Mouse (Mus musculus) erythroblast, embryonic 14.5 days (primary cell): ENCODE results near the gene Calhm6. TPM values are rescaled to one million over a fixed set of nuclear protein-coding genes. Genes with fewer than 3 reads are reported as not detected.

Source experiments
- H3K27me3 ChIP-seq: 2 replicates; pipeline ENCODE4 v1.6.1; 2012; ENCODE audit warnings: inconsistent platforms; ENCODE audit not compliant: control insufficient read depth
- H3K36me3 ChIP-seq: 2 replicates; pipeline ENCODE4 v1.6.1; 2012; ENCODE audit warnings: mild to moderate bottlenecking, inconsistent platforms; ENCODE audit not compliant: control insufficient read depth
- H3K4me1 ChIP-seq: 2 replicates; pipeline ENCODE4 v1.6.1; 2012; ENCODE audit warnings: inconsistent platforms; ENCODE audit not compliant: control insufficient read depth
- H3K4me3 ChIP-seq: replicated peaks from 2 replicates; pipeline ENCODE3; 2012; ENCODE audit warnings: moderate library complexity, mild to moderate bottlenecking, inconsistent platforms
- H3K9me3 ChIP-seq: 2 replicates; pipeline ENCODE4 v1.6.1; 2012; ENCODE audit warnings: low read length, inconsistent platforms, mixed read lengths; ENCODE audit not compliant: control insufficient read depth
- GATA1 ChIP-seq: IDR thresholded peaks from 2 replicates; pipeline ENCODE4 v1.6.1; 2012; ENCODE audit warnings: low read length, inconsistent platforms, mixed read lengths
- TAL1 ChIP-seq: IDR thresholded peaks from 3 replicates; pipeline ENCODE4 v1.6.1; 2012; ENCODE audit warnings: low read length, inconsistent platforms, mixed read lengths
- polyA plus RNA-seq: library from polyadenylated mRNA; stranded (reverse); fragments of >175 nt; gene quantifications from 2 replicates; pipeline ENCODE4 v1.2.3, GENCODE M21; 2012

The Calhm6 gene
- polyA plus RNA-seq = 0.05 TPM in 1 of 2 replicates, not detected in the other

- no peaks in the 10 kb centered on the region for H3K4me1 ChIP-seq
- H3K4me3 ChIP-seq = peak within 1 kb of the TSS; percentile 22
- no peaks in the 10 kb centered on the region for H3K9me3 ChIP-seq
- H3K27me3 ChIP-seq = peaks cover 5% of the 10 kb centered on the region
- H3K36me3 ChIP-seq = no peaks in the 10 kb centered on the region
- TF ChIP-seq GATA1 = no peak
- no peak for TF ChIP-seq TAL1
Observed at GRCm38 (mm10) chr10:34127392-34128378, at the start of gene Calhm6. Calhm6 (minus strand) TSS chr10:34127984.

DNA sequence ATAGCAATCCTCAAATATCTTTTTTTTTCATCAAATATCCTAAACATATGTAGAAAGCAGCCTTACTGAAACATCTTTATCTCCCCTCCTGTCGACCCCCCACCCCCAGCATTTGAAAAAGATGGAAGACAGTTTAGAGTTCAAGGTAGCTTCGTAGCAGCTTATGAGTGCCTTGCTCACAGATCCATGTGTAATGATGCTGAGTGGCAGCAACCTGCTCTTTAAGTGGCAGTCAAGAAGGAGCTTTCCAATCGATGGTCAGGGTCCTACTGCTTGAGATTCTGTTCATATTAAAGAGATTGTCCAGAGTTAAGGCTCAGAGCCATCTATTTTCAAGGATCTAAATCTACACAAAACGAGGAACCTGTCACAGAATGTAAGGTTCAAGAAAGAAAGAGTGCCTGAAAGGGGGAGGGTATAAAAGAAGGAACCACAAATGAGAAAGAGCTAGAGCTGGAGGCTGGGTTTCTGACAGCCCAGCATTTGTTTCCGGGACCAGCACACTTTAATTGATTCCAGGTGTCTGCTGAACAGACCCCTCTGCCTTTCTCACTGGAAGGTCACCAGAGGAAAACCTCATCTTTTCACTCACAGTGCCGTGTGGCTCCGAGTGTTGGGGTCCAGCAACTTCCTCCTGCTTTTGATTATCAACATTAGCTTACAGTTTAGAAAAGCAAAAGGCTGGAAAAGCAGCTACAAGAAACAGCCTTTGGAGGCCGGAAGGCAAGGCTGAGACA is 48.3 kb upstream of the Calhm6 start:
- H3K36me3 ChIP-seq = no peaks in the 10 kb centered on the region
- H3K27me3 ChIP-seq = no peaks in the 10 kb centered on the region
- no peaks in the 10 kb centered on the region for H3K9me3 ChIP-seq
- no peak overlapping the region for H3K4me3 ChIP-seq
- no peaks in the 10 kb centered on the region for H3K4me1 ChIP-seq
- TF ChIP-seq GATA1 (no peak), TAL1 (no peak)

DNA sequence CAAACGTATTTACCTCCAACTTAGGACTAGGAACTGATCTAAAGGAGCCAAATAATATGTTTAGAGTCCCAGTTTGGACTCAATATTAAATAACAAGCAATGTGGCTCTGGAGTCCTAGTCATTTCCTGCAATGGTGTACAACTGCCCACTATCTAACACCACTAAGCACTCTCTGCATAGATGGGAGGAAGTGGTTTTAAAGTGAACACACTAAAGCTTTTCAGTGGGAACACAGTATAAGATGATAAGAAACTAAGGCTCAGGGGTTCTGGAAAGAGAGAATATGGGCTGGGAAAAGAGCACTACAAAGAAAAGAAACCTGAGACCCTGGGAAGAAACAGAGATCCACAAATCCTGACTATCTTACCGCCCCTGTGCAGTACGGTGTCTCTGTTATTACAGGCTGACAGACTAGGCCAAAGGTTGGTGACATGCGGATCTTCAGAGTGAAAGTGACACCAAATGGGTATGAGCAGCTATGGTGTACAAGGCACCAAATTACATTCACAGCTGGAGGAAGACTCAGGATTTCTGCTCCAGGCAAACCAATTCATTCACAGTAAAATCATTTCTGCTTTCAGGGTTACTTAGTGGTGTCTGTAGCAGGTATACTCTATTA is 45.0 kb upstream of the Calhm6 start:
- no peaks in the 10 kb centered on the region for H3K27me3 ChIP-seq
- TF ChIP-seq GATA1 (no peak), TAL1 (no peak)
- H3K36me3 ChIP-seq = no peaks in the 10 kb centered on the region
- H3K9me3 ChIP-seq = no peaks in the 10 kb centered on the region
- H3K4me3 ChIP-seq = no peak overlapping the region
- no peaks in the 10 kb centered on the region for H3K4me1 ChIP-seq

GRCm38 (mm10) chr10:34171660-34172059 is 43.9 kb upstream of the Calhm6 start:
- H3K36me3 ChIP-seq = no peaks in the 10 kb centered on the region
- TF ChIP-seq TAL1 = no peak
- TF ChIP-seq GATA1 = no peak
- H3K4me3 ChIP-seq = no peak overlapping the region
- H3K27me3 ChIP-seq = no peaks in the 10 kb centered on the region
- no peaks in the 10 kb centered on the region for H3K4me1 ChIP-seq
- no peaks in the 10 kb centered on the region for H3K9me3 ChIP-seq

DNA sequence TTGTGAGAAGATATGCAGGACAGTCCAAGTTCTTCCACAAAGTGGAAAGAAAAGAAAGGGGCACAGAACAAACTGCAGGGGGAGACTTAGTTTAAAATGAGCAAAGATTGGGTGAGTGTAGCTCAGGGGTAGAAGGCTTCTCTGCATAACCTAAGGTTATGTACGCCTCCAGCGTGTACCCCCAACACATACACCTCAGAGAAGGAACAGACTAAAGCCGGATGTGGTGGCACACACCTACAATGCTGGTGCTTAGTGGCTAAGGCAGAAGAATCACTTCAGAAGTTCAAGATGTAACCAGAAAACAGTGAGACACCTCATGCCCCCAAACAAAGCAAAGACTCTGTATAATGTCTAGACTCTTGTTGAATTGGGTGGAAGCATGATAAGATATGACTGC is 43.4 kb upstream of the Calhm6 start:
- TF ChIP-seq TAL1 (no peak), GATA1 (no peak)
- Histone ChIP-seq H3K36me3 (no peaks in the 10 kb centered on the region), H3K27me3 (no peaks in the 10 kb centered on the region), H3K9me3 (no peaks in the 10 kb centered on the region), H3K4me3 (no peak overlapping the region), H3K4me1 (no peaks in the 10 kb centered on the region)

DNA sequence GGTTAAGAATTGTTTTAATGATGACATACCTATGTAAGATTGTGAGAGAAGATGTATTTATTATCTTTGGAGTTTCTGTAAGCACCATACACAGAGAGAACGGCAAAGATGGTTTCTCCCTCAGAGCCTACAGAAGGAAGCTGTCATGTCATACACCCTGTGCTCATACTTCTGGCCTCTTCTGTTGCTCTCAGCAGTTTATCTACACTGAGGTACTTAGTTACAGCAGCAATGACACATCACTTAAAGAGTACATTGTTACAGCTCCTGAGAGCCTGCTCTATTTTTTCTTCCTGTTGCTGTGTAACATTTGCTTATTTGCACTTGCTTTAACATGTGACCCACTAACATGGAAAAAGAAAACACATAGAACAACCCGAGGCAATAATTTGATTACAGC is 39.2 kb upstream of the Calhm6 start:
- Histone ChIP-seq H3K4me3 (no peak overlapping the region), H3K36me3 (no peaks in the 10 kb centered on the region), H3K27me3 (no peaks in the 10 kb centered on the region), H3K9me3 (no peaks in the 10 kb centered on the region), H3K4me1 (no peaks in the 10 kb centered on the region)
- TF ChIP-seq TAL1 (no peak), GATA1 (no peak)

- H3K4me3 ChIP-seq = no peak overlapping the region
- H3K27me3 ChIP-seq = no peaks in the 10 kb centered on the region
- TF ChIP-seq GATA1 = no peak
- TF ChIP-seq TAL1 = no peak
Observed at GRCm38 (mm10) chr10:34155796-34156554, 28.2 kb upstream of the Calhm6 start.

DNA sequence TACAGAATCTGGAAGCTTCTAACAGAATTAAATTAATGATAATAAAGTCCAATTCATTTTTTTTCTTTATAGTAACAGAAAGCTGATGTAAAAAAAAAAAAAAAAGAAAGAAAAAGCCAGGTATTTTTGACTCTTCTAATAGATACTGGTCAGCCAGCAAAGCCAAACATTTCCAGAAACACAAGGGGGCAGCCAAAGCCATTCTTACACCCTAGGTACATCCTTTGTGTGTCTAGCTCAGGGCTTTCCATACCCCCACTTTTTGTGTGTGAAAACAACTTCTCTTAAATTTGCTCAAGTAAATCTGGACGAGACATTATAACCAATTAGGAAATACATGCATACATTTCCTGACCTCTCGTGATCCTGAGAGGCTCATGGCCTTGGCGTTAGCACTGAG is 24.0 kb upstream of the Calhm6 start:
- no peaks in the 10 kb centered on the region for H3K36me3 ChIP-seq
- H3K9me3 ChIP-seq = no peaks in the 10 kb centered on the region
- TF ChIP-seq GATA1 (no peak), TAL1 (no peak)
- no peak overlapping the region for H3K4me3 ChIP-seq
- H3K4me1 ChIP-seq = no peaks in the 10 kb centered on the region
- no peaks in the 10 kb centered on the region for H3K27me3 ChIP-seq

More at GRCm38 (mm10) chr10:34155796-34156554, 28.2 kb upstream of the Calhm6 start:
- Histone ChIP-seq H3K9me3 (no peaks in the 10 kb centered on the region), H3K36me3 (no peaks in the 10 kb centered on the region), H3K4me1 (no peaks in the 10 kb centered on the region)
